In the genomic region with DNA sequence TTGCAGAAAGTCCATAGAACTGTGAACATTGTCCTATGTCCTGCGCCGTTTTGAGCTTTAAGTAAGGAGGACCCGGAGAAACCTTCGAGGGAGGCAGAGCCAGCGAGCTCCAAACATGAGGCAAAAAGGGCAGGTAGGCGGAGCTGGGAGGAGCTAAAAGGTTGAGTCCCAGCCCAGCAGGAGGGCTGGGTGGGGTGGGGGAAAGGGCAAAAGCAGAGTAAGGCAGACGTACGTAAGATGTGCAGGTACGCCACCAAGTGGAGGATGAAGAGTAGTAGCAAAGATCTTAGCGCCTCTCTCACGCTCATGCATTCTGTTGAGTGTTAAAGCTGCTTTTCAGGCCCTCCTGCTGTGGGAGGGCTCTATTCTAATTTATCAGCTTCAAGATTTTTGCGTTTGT, we compare ENCODE assay signal across 30 mouse cellular contexts. TPM values are rescaled to one million over a fixed set of nuclear protein-coding genes. Genes with fewer than 3 reads are reported as not detected.
DNase-seq lines count a peak whose midpoint lies in the region; TF ChIP-seq lines count a peak whose summit lies in the region.
"Had no signal": no experiment of that assay in that cellular context is flagged by ENCODE, and none has a peak within 500 bp of the region (broad histone marks: within the 10 kb centered on the region; RNA-seq: fewer than 3 reads in every experiment).

A gene (minus strand): TSS at position 119 of the 400 bp plus-strand sequence.

- no peak within 1 kb of the TSS for H3K27ac ChIP-seq in testis, adult 2 months (ENCODE audit: control insufficient read depth, insufficient read depth, low read depth, low read length)
- H3K27ac ChIP-seq: embryonic facial prominence, embryonic 10.5 days; embryonic facial prominence, embryonic 13.5 days; forebrain, embryonic 12.5 days; forebrain, embryonic 15.5 days; heart, embryonic 15.5 days; hindbrain, embryonic 10.5 days; hindbrain, embryonic 13.5 days; intestine, embryonic 15.5 days had no signal

- no peak for TF ChIP-seq POLR2A in testis, adult 2 months (IDR thresholded peaks at IDR 0.05; ENCODE audit: control insufficient read depth, low read depth, low read length)

- peaks cover 3% of the 10 kb centered on the region for H3K4me1 ChIP-seq in testis, adult 2 months (ENCODE audit: control insufficient read depth, insufficient read depth, low read length)
- H3K4me1 ChIP-seq: embryonic facial prominence, embryonic 10.5 days; embryonic facial prominence, embryonic 13.5 days; forebrain, embryonic 12.5 days; forebrain, embryonic 15.5 days; heart, embryonic 12.5 days; heart, embryonic 15.5 days; hindbrain, embryonic 10.5 days; hindbrain, embryonic 13.5 days; intestine, embryonic 15.5 days had no signal

- no peaks in the 10 kb centered on the region for H3K27me3 ChIP-seq in testis, adult 2 months (ENCODE audit: control insufficient read depth, insufficient read depth, low read length)
- H3K27me3 ChIP-seq: embryonic facial prominence, embryonic 13.5 days; forebrain, embryonic 12.5 days; forebrain, embryonic 15.5 days; heart, embryonic 12.5 days; heart, embryonic 15.5 days; hindbrain, embryonic 13.5 days; intestine, embryonic 15.5 days had no signal

- no peak for DNase-seq in testis, postnatal 10 days (ENCODE audit: low spot score)
- DNase-seq in R1 (ENCODE audit: low read depth, low spot score): peak; percentile 80
- peak; percentile 44 for DNase-seq in yolk sac, embryonic 10.5 days (ENCODE audit: low spot score)
- DNase-seq in ovary, postnatal 14 days (ENCODE audit: low spot score): no peak
- DNase-seq in thymus, postnatal 14 days: no peak
- DNase-seq: adrenal gland, postnatal 14 days; cerebellum, adult 18-20 months; cerebellum, adult 9-10 months; cerebellum, postnatal 36 days; embryo, embryonic 11 days; gastrocnemius, postnatal 25 days; heart, adult 18-20 months; heart, postnatal 10 days; heart, postnatal 36 days; kidney, adult 11 months had no signal

- no peak for TF ChIP-seq CTCF in testis, adult 2 months (IDR thresholded peaks at IDR 0.05; ENCODE audit: control insufficient read depth, insufficient read depth, insufficient replicate concordance, low read depth, low read length)

- H3K36me3 ChIP-seq in testis, adult 2 months (ENCODE audit: control insufficient read depth, insufficient read depth, low read length): no peaks in the 10 kb centered on the region
- H3K36me3 ChIP-seq: embryonic facial prominence, embryonic 10.5 days; embryonic facial prominence, embryonic 13.5 days; forebrain, embryonic 12.5 days; forebrain, embryonic 15.5 days; G1E; heart, embryonic 12.5 days; heart, embryonic 15.5 days; hindbrain, embryonic 10.5 days; hindbrain, embryonic 13.5 days; intestine, embryonic 15.5 days had no signal

- peak within 1 kb of the TSS; percentile 49 for H3K4me3 ChIP-seq in testis, adult 2 months (ENCODE audit: control insufficient read depth, low read depth, low read length)
- H3K4me3 ChIP-seq: embryonic facial prominence, embryonic 10.5 days; embryonic facial prominence, embryonic 13.5 days; erythroblast, embryonic 14.5 days; forebrain, embryonic 12.5 days; forebrain, embryonic 15.5 days; heart, embryonic 12.5 days; heart, embryonic 15.5 days; hindbrain, embryonic 10.5 days; hindbrain, embryonic 13.5 days; intestine, embryonic 15.5 days had no signal

RNA-seq across cellular contexts. Expression of the gene that starts here (rescaled TPM):
- 0.65 and 1.0 TPM in 2 replicates for polyA plus RNA-seq in testis, adult 2 months (2012; rRNA removed)
- polyA plus RNA-seq: embryonic facial prominence, embryonic 10.5 days; embryonic facial prominence, embryonic 13.5 days; erythroblast, embryonic 14.5 days; forebrain, embryonic 12.5 days; forebrain, embryonic 15.5 days; G1E; gonadal fat pad, adult 2 months; heart, embryonic 12.5 days; heart, embryonic 15.5 days; hindbrain, embryonic 10.5 days; hindbrain, embryonic 13.5 days; hindbrain, embryonic 16.5 days; intestine, embryonic 15.5 days; Patski had no signal

Comparison
In these comparisons a context has a peak if more than half of its experiments do, and no peak if none do; other contexts are left out.
1. DNase-seq: peak in R1 (single experiment) and yolk sac, embryonic 10.5 days (single experiment); none in testis, postnatal 10 days (single experiment), ovary, postnatal 14 days (single experiment) and thymus, postnatal 14 days (single experiment).